ENCODE assay signal across 9 mouse cellular contexts in genomic region chr17:34899890-34900243, GRCm38 (mm10). TPM values are rescaled to one million over a fixed set of nuclear protein-coding genes. Genes with fewer than 3 reads are reported as not detected.
DNase-seq lines count a peak whose midpoint lies in the region; ATAC-seq and TF ChIP-seq lines count a peak whose summit lies in the region.
"Had no signal": no experiment of that assay in that cellular context is flagged by ENCODE, and none has a peak within 500 bp of the region (broad histone marks: within the 10 kb centered on the region; RNA-seq: fewer than 3 reads in every experiment).

No protein-coding gene starts in this region.

- H3K36me3 ChIP-seq in heart, adult 2 months (ENCODE audit: control insufficient read depth, insufficient read depth, low read length) = no peaks in the 10 kb centered on the region
- peaks cover 45% of the 10 kb centered on the region for H3K36me3 ChIP-seq in hindbrain, embryonic 13.5 days
- peaks cover 3% of the 10 kb centered on the region for H3K36me3 ChIP-seq in liver, embryonic 14.5 days (replicated peaks; ENCODE audit: control insufficient read depth, insufficient read depth, low read depth)
- H3K36me3 ChIP-seq in stomach, embryonic 14.5 days (ENCODE audit: control insufficient read depth, insufficient read depth, low read length) = peaks cover 30% of the 10 kb centered on the region

- ATAC-seq in common myeloid progenitor, adult 5-6 weeks (replicated peaks; ENCODE audit: low read depth, poor library complexity, severe bottlenecking) = peak; percentile 15; the same call in 1 of the 2 replicates
- no peak for ATAC-seq in hindbrain, embryonic 13.5 days (ENCODE audit: low FRiP score)
- no peak for ATAC-seq in liver, embryonic 14.5 days (ENCODE audit: insufficient read depth)
- no peak for ATAC-seq in stomach, embryonic 14.5 days (ENCODE audit: insufficient number of reproducible peaks, insufficient read depth, low FRiP score, low read depth)
- ATAC-seq: Patski had no signal

- H3K79me2 ChIP-seq in heart, adult 2 months (replicated peaks; ENCODE audit: control insufficient read depth, insufficient read depth, low read length) = no peaks in the 10 kb centered on the region

- H3K4me3 ChIP-seq in heart, adult 2 months = peak overlapping the region; percentile 80
- peak overlapping the region; percentile 88 for H3K4me3 ChIP-seq in hindbrain, embryonic 13.5 days
- H3K4me3 ChIP-seq in liver, embryonic 14.5 days (ENCODE audit: insufficient read depth in 1 of 2, low read depth in 2 of 2, low read length in 2 of 2) = peak overlapping the region; percentile 64 to 85
- H3K4me3 ChIP-seq in stomach, embryonic 14.5 days (ENCODE audit: low read depth, low read length) = peak overlapping the region; percentile 61

- 4% methylated on average over 5 of the region's 5 CpGs for WGBS in heart, adult 2 months
- WGBS in hindbrain, embryonic 13.5 days = 3% methylated on average over 5 of the region's 5 CpGs
- WGBS in liver, embryonic 14.5 days (ENCODE audit: insufficient replicate concordance) = 3% methylated on average over 5 of the region's 5 CpGs
- WGBS in stomach, embryonic 14.5 days = 4% methylated on average over 5 of the region's 5 CpGs

- peak overlapping the region; percentile 99 for H3K27ac ChIP-seq in heart, adult 2 months
- peak overlapping the region; percentile 97 for H3K27ac ChIP-seq in hindbrain, embryonic 13.5 days
- peak overlapping the region; percentile 75 for H3K27ac ChIP-seq in liver, embryonic 14.5 days
- H3K27ac ChIP-seq in stomach, embryonic 14.5 days (ENCODE audit: low read length) = peak overlapping the region; percentile 98; the same call in 1 of the 2 replicates

- TF ChIP-seq POLR2A in heart, adult 2 months (IDR thresholded peaks at IDR 0.05; ENCODE audit: insufficient read depth, low read depth, low read length) = no peak

- H3K9me3 ChIP-seq in hindbrain, embryonic 13.5 days = no peaks in the 10 kb centered on the region
- H3K9me3 ChIP-seq in liver, embryonic 14.5 days (ENCODE audit: control insufficient read depth, low read length) = no peaks in the 10 kb centered on the region
- H3K9me3 ChIP-seq in stomach, embryonic 14.5 days (ENCODE audit: control insufficient read depth, low read depth, low read length) = no peaks in the 10 kb centered on the region

- H3K4me2 ChIP-seq in hindbrain, embryonic 13.5 days = peak overlapping the region; percentile 100
- peak overlapping the region; percentile 97 for H3K4me2 ChIP-seq in liver, embryonic 14.5 days (ENCODE audit: low read depth)
- peak overlapping the region; percentile 80 for H3K4me2 ChIP-seq in stomach, embryonic 14.5 days (replicated peaks; ENCODE audit: low read depth, low read length)

- TF ChIP-seq CTCF in heart, adult 2 months (IDR thresholded peaks at IDR 0.05) = no peak
- TF ChIP-seq CTCF in liver, embryonic 14.5 days (IDR thresholded peaks at IDR 0.05; ENCODE audit: low read depth) = no peak; the same call in 1 of the 2 replicates

- peaks cover 3% of the 10 kb centered on the region for H3K4me1 ChIP-seq in heart, adult 2 months (ENCODE audit: control insufficient read depth, insufficient read depth, low read length)
- peaks cover 50% of the 10 kb centered on the region for H3K4me1 ChIP-seq in hindbrain, embryonic 13.5 days (replicated peaks)
- peaks cover 6 to 13% of the 10 kb centered on the region in 2 experiments for H3K4me1 ChIP-seq in liver, embryonic 14.5 days (replicated peaks; ENCODE audit: control insufficient read depth in 2 of 2, insufficient read depth in 2 of 2, low read length in 1 of 2)
- peaks cover 21% of the 10 kb centered on the region for H3K4me1 ChIP-seq in stomach, embryonic 14.5 days (ENCODE audit: control insufficient read depth, insufficient read depth, low read length)

- H3K9ac ChIP-seq in heart, adult 2 months (ENCODE audit: low read depth, low read length) = peak overlapping the region; percentile 82
- peak overlapping the region; percentile 98 for H3K9ac ChIP-seq in hindbrain, embryonic 13.5 days
- peak overlapping the region; percentile 85 for H3K9ac ChIP-seq in liver, embryonic 14.5 days (replicated peaks)
- H3K9ac ChIP-seq in stomach, embryonic 14.5 days (replicated peaks; ENCODE audit: low read depth, low read length) = peak overlapping the region; percentile 96

- no peaks in the 10 kb centered on the region for H3K27me3 ChIP-seq in heart, adult 2 months (ENCODE audit: control insufficient read depth, insufficient read depth, low read length)
- H3K27me3 ChIP-seq in hindbrain, embryonic 13.5 days = no peaks in the 10 kb centered on the region
- no peaks in the 10 kb centered on the region for H3K27me3 ChIP-seq in liver, embryonic 14.5 days (ENCODE audit: control insufficient read depth, insufficient read depth, low read length)
- no peaks in the 10 kb centered on the region for H3K27me3 ChIP-seq in stomach, embryonic 14.5 days (ENCODE audit: control insufficient read depth, insufficient read depth, low read length)
- H3K27me3 ChIP-seq: Patski had no signal

- no peak for TF ChIP-seq EP300 in heart, adult 2 months (IDR thresholded peaks at IDR 0.05; ENCODE audit: insufficient read depth, low read depth, low read length)
- no peak for TF ChIP-seq EP300 in liver, embryonic 14.5 days (IDR thresholded peaks at IDR 0.05; ENCODE audit: low read depth)

- intact Hi-C loops in heart, adult 2 months (cut with DNase I) = no loop called here

- DNase-seq in heart, adult 2 months = peak in 1 of 2 experiments; percentile 48
- DNase-seq in heart, postnatal 4 days = no peak
- no peak for DNase-seq in liver, embryonic 14.5 days (ENCODE audit: low read depth in 3 of 3, low spot score in 3 of 3)
- no peak for DNase-seq in ovary, adult 18-20 months (ENCODE audit: low spot score)
- DNase-seq in right cerebral cortex, postnatal 14 days = no peak

RNA-seq across cellular contexts. Expression of gene Ehmt2, which starts 1.6 kb away (rescaled TPM):
- total RNA-seq in heart, adult 2 months (2021) = 10 to 100 TPM; 38.0 to 42.6 TPM
- 61.6 and 64.0 TPM in 2 replicates for polyA plus RNA-seq in heart, adult 2 months (2012; rRNA removed)
- 10 to 100 TPM; 55.7 to 56.8 TPM for total RNA-seq in heart, postnatal 4 days (2021)
- 96.6 and 107 TPM in 2 replicates for total RNA-seq in common myeloid progenitor, adult 5-6 weeks (2017)
- 90.1 and 98.0 TPM in 2 replicates for polyA plus RNA-seq in hindbrain, embryonic 13.5 days (2015; fragmentation: Nextera tagmentation; extraction: Ambion mirVana)
- polyA plus RNA-seq in liver, embryonic 14.5 days (2012; rRNA removed) = 28.5 and 29.7 TPM in 2 replicates
- polyA plus RNA-seq in liver, embryonic 14.5 days (2014; fragmentation: Nextera tagmentation; extraction: Ambion mirVana) = 10.2 TPM in 2 replicates
- polyA plus RNA-seq in stomach, embryonic 14.5 days (2014; fragmentation: Nextera tagmentation; extraction: Ambion mirVana) = 69.4 and 79.4 TPM in 2 replicates

RNA-seq across cellular contexts. Expression of gene C2, which starts 1.8 kb away (rescaled TPM):
- 1 to 10 TPM; 1.8 to 3.1 TPM for total RNA-seq in heart, adult 2 months (2021)
- polyA plus RNA-seq in heart, adult 2 months (2012; rRNA removed) = 4.5 and 8.1 TPM in 2 replicates
- 1 to 10 TPM; 3.0 to 3.7 TPM for total RNA-seq in heart, postnatal 4 days (2021)
- total RNA-seq in common myeloid progenitor, adult 5-6 weeks (2017) = 2.8 and 10.0 TPM in 2 replicates
- polyA plus RNA-seq in hindbrain, embryonic 13.5 days (2015; fragmentation: Nextera tagmentation; extraction: Ambion mirVana) = 1.4 and 2.3 TPM in 2 replicates
- polyA plus RNA-seq in liver, embryonic 14.5 days (2012; rRNA removed) = 14.6 and 15.6 TPM in 2 replicates
- polyA plus RNA-seq in liver, embryonic 14.5 days (2014; fragmentation: Nextera tagmentation; extraction: Ambion mirVana) = 14.1 and 15.8 TPM in 2 replicates
- 2.8 TPM in 2 replicates for polyA plus RNA-seq in stomach, embryonic 14.5 days (2014; fragmentation: Nextera tagmentation; extraction: Ambion mirVana)

RNA-seq across cellular contexts. Expression of gene Slc44a4, which starts 14.4 kb away (rescaled TPM):
- not detected for total RNA-seq in heart, adult 2 months (2021)
- polyA plus RNA-seq in heart, adult 2 months (2012; rRNA removed) = 1.1 TPM in 1 of 2 replicates, not detected in the other
- total RNA-seq in heart, postnatal 4 days (2021) = not detected
- total RNA-seq in common myeloid progenitor, adult 5-6 weeks (2017) = not detected in 2 replicates
- polyA plus RNA-seq in hindbrain, embryonic 13.5 days (2015; fragmentation: Nextera tagmentation; extraction: Ambion mirVana) = 0.17 TPM in 1 of 2 replicates, not detected in the other
- 1.0 and 1.6 TPM in 2 replicates for polyA plus RNA-seq in liver, embryonic 14.5 days (2012; rRNA removed)
- polyA plus RNA-seq in liver, embryonic 14.5 days (2014; fragmentation: Nextera tagmentation; extraction: Ambion mirVana) = 2.5 and 2.7 TPM in 2 replicates
- 5.3 and 6.4 TPM in 2 replicates for polyA plus RNA-seq in stomach, embryonic 14.5 days (2014; fragmentation: Nextera tagmentation; extraction: Ambion mirVana)

RNA-seq across cellular contexts. Expression of gene Gm20547, which starts 18.0 kb away (rescaled TPM):
- not detected for total RNA-seq in heart, adult 2 months (2021)
- not detected in 2 replicates for polyA plus RNA-seq in heart, adult 2 months (2012; rRNA removed)
- not detected for total RNA-seq in heart, postnatal 4 days (2021)
- not detected in 2 replicates for total RNA-seq in common myeloid progenitor, adult 5-6 weeks (2017)
- polyA plus RNA-seq in hindbrain, embryonic 13.5 days (2015; fragmentation: Nextera tagmentation; extraction: Ambion mirVana) = 0.10 TPM in 1 of 2 replicates, not detected in the other
- 0.02 TPM in 2 replicates for polyA plus RNA-seq in liver, embryonic 14.5 days (2012; rRNA removed)
- not detected in 2 replicates for polyA plus RNA-seq in liver, embryonic 14.5 days (2014; fragmentation: Nextera tagmentation; extraction: Ambion mirVana)
- polyA plus RNA-seq in stomach, embryonic 14.5 days (2014; fragmentation: Nextera tagmentation; extraction: Ambion mirVana) = not detected in 2 replicates
- polyA plus RNA-seq: Patski had no signal

RNA-seq across cellular contexts. Expression of gene Zbtb12, which starts 20.6 kb away (rescaled TPM):
- 1 to 10 TPM; 7.9 to 9.0 TPM for total RNA-seq in heart, adult 2 months (2021)
- polyA plus RNA-seq in heart, adult 2 months (2012; rRNA removed) = 10.0 and 11.0 TPM in 2 replicates
- 1 to 10 TPM; 7.9 TPM for total RNA-seq in heart, postnatal 4 days (2021)
- 11.1 and 16.2 TPM in 2 replicates for total RNA-seq in common myeloid progenitor, adult 5-6 weeks (2017)
- polyA plus RNA-seq in hindbrain, embryonic 13.5 days (2015; fragmentation: Nextera tagmentation; extraction: Ambion mirVana) = 13.5 and 13.9 TPM in 2 replicates
- polyA plus RNA-seq in liver, embryonic 14.5 days (2012; rRNA removed) = 5.1 and 6.2 TPM in 2 replicates
- polyA plus RNA-seq in liver, embryonic 14.5 days (2014; fragmentation: Nextera tagmentation; extraction: Ambion mirVana) = 0.10 and 0.14 TPM in 2 replicates
- 0.87 and 1.2 TPM in 2 replicates for polyA plus RNA-seq in stomach, embryonic 14.5 days (2014; fragmentation: Nextera tagmentation; extraction: Ambion mirVana)
